Mouse (Mus musculus) embryonic facial prominence, embryonic 14.5 days (tissue): ENCODE measurements around the gene Tomm40. TPM values are rescaled to one million over a fixed set of nuclear protein-coding genes. Genes with fewer than 3 reads are reported as not detected.

Experiments used
- ATAC-seq: fragments of 200-750 bp; cut with Nextera tagmentation; 2 replicates; pipeline ENCODE4 v1.8.0; 2017; ENCODE audit warnings: low read depth, moderate number of reproducible peaks, moderate TSS enrichment
- DNase-seq: peaks from one replicate; pipeline ENCODE4 v3.0.0-alpha.2; 2015; ENCODE audit warnings: low spot score
- H3K27ac ChIP-seq: fragments of 300-500 bp; sonication (generic); replicated peaks from 2 replicates; pipeline ENCODE4 v1.5.1; 2014; ENCODE audit warnings: low read depth, mild to moderate bottlenecking, low read length, moderate library complexity
- H3K27me3 ChIP-seq: fragments of 300-500 bp; sonication (generic); replicated peaks from 2 replicates; pipeline ENCODE4 v1.6.1; 2014; ENCODE audit warnings: low read length; ENCODE audit not compliant: control insufficient read depth, insufficient read depth
- H3K36me3 ChIP-seq: fragments of 300-500 bp; sonication (generic); 2 replicates; pipeline ENCODE4 v1.6.1; 2014; ENCODE audit warnings: low read length, mixed read lengths; ENCODE audit not compliant: control insufficient read depth, insufficient read depth
- H3K4me1 ChIP-seq: fragments of 300-500 bp; sonication (generic); 2 replicates; pipeline ENCODE4 v1.6.1; 2014; ENCODE audit warnings: antibody characterized with exemption, low read length; ENCODE audit not compliant: control insufficient read depth, insufficient read depth
- H3K4me2 ChIP-seq: fragments of 300-500 bp; sonication (generic); 2 replicates; pipeline ENCODE4 v1.6.1; 2014; ENCODE audit warnings: low read depth, mild to moderate bottlenecking, low read length, moderate library complexity, mixed read lengths
- H3K4me3 ChIP-seq: fragments of 300-500 bp; sonication (generic); 2 replicates; pipeline ENCODE4 v1.5.1; 2014; ENCODE audit warnings: low read depth, mild to moderate bottlenecking, low read length
- H3K9ac ChIP-seq: fragments of 300-500 bp; sonication (generic); 2 replicates; pipeline ENCODE4 v1.6.1; 2014; ENCODE audit warnings: low read depth, mild to moderate bottlenecking, low read length, moderate library complexity, mixed read lengths
- H3K9me3 ChIP-seq: fragments of 300-500 bp; sonication (generic); 2 replicates; pipeline ENCODE4 v1.6.1; 2016; ENCODE audit warnings: low read length; ENCODE audit not compliant: control insufficient read depth
- WGBS: fragments of 180-500 bp; shearing (Covaris S2); extraction: QIAGEN DNeasy Blood & Tissue Kit; methylation state at CpG from one replicate; pipeline ENCODE4 v1.1.7; 2014; 5-methylcytosine and 5-hydroxymethylcytosine counted together
- polyA plus RNA-seq: library from polyadenylated mRNA; unstranded; fragments of >200 nt; fragmentation: Nextera tagmentation; extraction: Ambion mirVana; gene quantifications from 2 replicates; pipeline ENCODE4 v1.2.1, GENCODE M21; 2014

Gene Tomm40
- polyA plus RNA-seq, 1 experiment from 2014 or later: 114 TPM

- no peak for ATAC-seq
- Histone ChIP-seq H3K4me3 (peak overlapping the region; percentile 84), H3K36me3 (peaks cover 10% of the 10 kb centered on the region), H3K27ac (peak overlapping the region; percentile 64), H3K9ac (peak overlapping the region; percentile 90), H3K4me1 (peaks cover 7% of the 10 kb centered on the region), H3K27me3 (no peaks in the 10 kb centered on the region), H3K9me3 (no peaks in the 10 kb centered on the region), H3K4me2 (peak overlapping the region; percentile 84)
- 4% methylated on average over 24 of the region's 25 CpGs for WGBS
- peak; percentile 74 for DNase-seq
Observed at GRCm38 (mm10) chr7:19747420-19748218, 32.4 kb upstream of the Tomm40 start.

- peak overlapping the region; percentile 84 for H3K4me2 ChIP-seq
- H3K4me3 ChIP-seq: peak overlapping the region; percentile 84; the same call in 1 of the 2 replicates
- peaks cover 13% of the 10 kb centered on the region for H3K36me3 ChIP-seq
- H3K27ac ChIP-seq: peak overlapping the region; percentile 64; the same call in 1 of the 2 replicates
- ATAC-seq: no peak
- no peaks in the 10 kb centered on the region for H3K27me3 ChIP-seq
- no peaks in the 10 kb centered on the region for H3K9me3 ChIP-seq
- peak overlapping the region; percentile 34; the same call in 1 of the 2 replicates for H3K9ac ChIP-seq
- WGBS: 18% methylated on average over 6 of the region's 6 CpGs
- peaks cover 14% of the 10 kb centered on the region for H3K4me1 ChIP-seq
- DNase-seq: peak; percentile 41
Observed at GRCm38 (mm10) chr7:19746426-19747201, 31.4 kb upstream of the Tomm40 start.

GRCm38 (mm10) chr7:19745971-19746370 is 30.7 kb upstream of the Tomm40 start:
- Histone ChIP-seq H3K4me1 (peaks cover 14% of the 10 kb centered on the region), H3K4me2 (no peak overlapping the region), H3K9me3 (no peaks in the 10 kb centered on the region), H3K27ac (no peak overlapping the region), H3K9ac (no peak overlapping the region), H3K4me3 (no peak overlapping the region), H3K36me3 (peaks cover 13% of the 10 kb centered on the region), H3K27me3 (no peaks in the 10 kb centered on the region)
- WGBS: 85% methylated on average over 8 of the region's 10 CpGs
- ATAC-seq (no peak), DNase-seq (no peak)

DNA sequence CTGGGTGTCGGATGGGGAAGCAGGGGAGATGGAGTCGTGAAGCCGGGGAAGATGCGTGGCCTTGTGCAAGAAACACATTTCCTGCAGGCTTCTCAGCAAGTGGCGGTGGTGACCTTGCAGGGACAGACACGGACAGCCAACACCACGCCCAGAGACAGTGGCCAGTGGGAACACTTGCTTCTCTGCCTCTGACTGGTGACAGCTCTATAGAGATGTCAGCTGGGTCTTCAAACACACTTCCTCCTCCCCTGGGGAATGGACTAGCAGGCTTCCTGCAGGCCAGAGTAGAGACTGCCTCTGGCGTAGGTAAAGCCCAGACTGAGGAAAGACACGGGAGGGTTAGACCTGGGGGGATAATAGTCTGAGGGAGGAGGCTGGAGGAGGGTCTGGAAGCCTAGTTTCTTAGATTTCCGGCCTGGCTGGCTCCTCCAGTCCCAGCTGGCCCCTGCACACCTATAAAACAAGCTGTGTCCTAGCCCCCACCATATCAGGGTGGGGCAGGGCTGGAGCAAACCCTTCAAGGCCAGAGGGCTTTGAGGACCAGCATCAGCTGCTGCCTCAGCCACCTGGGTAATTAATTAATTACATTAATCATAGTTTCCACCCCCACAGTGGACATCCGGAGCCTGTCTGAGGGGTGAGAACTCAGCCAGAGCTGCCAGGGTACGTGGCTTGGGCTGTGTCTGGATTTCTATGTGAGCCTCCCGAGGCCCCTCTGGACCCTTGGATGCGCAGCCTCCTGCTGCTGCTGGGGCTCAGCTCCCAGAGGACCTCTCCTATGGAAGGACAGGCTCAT is 29.6 kb upstream of the Tomm40 start:
- no peak overlapping the region for H3K9ac ChIP-seq
- H3K4me2 ChIP-seq: no peak overlapping the region
- ATAC-seq: no peak
- H3K4me3 ChIP-seq: no peak overlapping the region
- H3K4me1 ChIP-seq: peaks cover 12% of the 10 kb centered on the region
- peak; percentile 54 for DNase-seq
- peaks cover 21% of the 10 kb centered on the region for H3K36me3 ChIP-seq
- 70% methylated on average over 13 of the region's 14 CpGs for WGBS
- H3K27me3 ChIP-seq: no peaks in the 10 kb centered on the region
- 0 out of 2 replicates have a peak overlapping the region, but pooled peaks have one; percentile 28 for H3K27ac ChIP-seq
- H3K9me3 ChIP-seq: no peaks in the 10 kb centered on the region

- H3K4me1 ChIP-seq: peaks cover 12% of the 10 kb centered on the region
- DNase-seq (no peak), ATAC-seq (no peak)
- no peaks in the 10 kb centered on the region for H3K27me3 ChIP-seq
- 83% methylated on average over 6 of the region's 6 CpGs for WGBS
- H3K4me3 ChIP-seq: no peak overlapping the region
- no peak overlapping the region for H3K27ac ChIP-seq
- no peak overlapping the region for H3K4me2 ChIP-seq
- H3K9me3 ChIP-seq: no peaks in the 10 kb centered on the region
- H3K36me3 ChIP-seq: peaks cover 21% of the 10 kb centered on the region
- no peak overlapping the region for H3K9ac ChIP-seq
Observed at GRCm38 (mm10) chr7:19743791-19744190, 28.6 kb upstream of the Tomm40 start.

DNA sequence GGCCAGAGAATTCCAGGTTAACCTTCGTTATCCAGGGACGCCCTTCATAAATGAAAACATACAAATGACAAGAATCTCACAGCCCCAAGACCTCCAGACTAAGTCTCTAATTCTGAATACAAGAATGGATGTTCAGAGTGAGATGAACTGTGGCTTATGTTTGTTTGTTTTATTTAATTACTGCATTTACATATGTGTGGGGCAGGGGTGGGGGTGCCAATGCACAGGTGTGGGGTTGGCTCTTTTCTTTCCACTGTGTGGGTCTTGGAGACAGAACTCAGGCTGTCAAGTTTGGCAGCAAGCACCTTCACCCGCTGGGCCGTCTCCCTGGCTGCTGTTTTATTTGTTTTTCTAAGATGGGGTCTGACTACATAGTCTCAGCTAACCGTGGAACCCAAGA is 27.2 kb upstream of the Tomm40 start:
- Histone ChIP-seq H3K9me3 (no peaks in the 10 kb centered on the region), H3K36me3 (peaks cover 30% of the 10 kb centered on the region)

GRCm38 (mm10) chr7:19741329-19742031 is 26.2 kb upstream of the Tomm40 start:
- Histone ChIP-seq H3K27ac (peak overlapping the region; percentile 70), H3K4me3 (no peak overlapping the region), H3K9me3 (no peaks in the 10 kb centered on the region), H3K9ac (no peak overlapping the region; the same call in 1 of the 2 replicates), H3K27me3 (no peaks in the 10 kb centered on the region), H3K4me1 (peaks cover 7% of the 10 kb centered on the region; the same call in 1 of the 2 replicates), H3K4me2 (no peak overlapping the region), H3K36me3 (peaks cover 40% of the 10 kb centered on the region)
- DNase-seq: no peak
- WGBS: 8% methylated on average over 7 of the region's 8 CpGs
- peak; percentile 54 for ATAC-seq

More for the DNA sequence above, 27.2 kb upstream of the Tomm40 start:
- H3K27ac ChIP-seq: no peak overlapping the region
- H3K4me1 ChIP-seq: peaks cover 7% of the 10 kb centered on the region; the same call in 1 of the 2 replicates
- no peak overlapping the region for H3K4me2 ChIP-seq
- no peak for DNase-seq
- no peak overlapping the region for H3K4me3 ChIP-seq
- H3K9ac ChIP-seq: no peak overlapping the region
- ATAC-seq: no peak
- 57% methylated on average over 5 of the region's 5 CpGs for WGBS
- no peaks in the 10 kb centered on the region for H3K27me3 ChIP-seq
